Mouse (Mus musculus): Measurements from ENCODE around the gene Ppt2.

The Ppt2 gene

DNA sequence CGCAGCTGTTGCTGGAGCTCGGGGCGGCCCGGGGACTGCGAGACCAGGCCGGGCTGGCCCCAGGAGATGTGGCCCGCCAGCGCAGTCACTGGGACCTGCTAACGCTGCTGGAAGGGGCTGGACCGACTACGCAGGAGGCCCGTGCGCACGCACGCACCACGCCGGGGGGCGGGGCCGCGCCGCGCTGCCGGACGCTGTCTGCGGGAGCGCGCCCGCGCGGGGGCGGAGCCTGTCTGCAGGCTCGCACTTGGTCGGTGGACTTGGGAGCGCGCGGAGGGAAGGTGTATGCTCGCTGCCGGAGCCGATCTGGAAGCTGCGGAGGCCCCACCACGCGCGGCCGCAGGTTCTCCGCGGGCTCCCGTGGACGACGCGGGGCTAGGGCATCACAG is 40.9 kb downstream of the Ppt2 start:
- DNase-seq (ENCODE audit: low spot score), result peak; percentile 98

DNA sequence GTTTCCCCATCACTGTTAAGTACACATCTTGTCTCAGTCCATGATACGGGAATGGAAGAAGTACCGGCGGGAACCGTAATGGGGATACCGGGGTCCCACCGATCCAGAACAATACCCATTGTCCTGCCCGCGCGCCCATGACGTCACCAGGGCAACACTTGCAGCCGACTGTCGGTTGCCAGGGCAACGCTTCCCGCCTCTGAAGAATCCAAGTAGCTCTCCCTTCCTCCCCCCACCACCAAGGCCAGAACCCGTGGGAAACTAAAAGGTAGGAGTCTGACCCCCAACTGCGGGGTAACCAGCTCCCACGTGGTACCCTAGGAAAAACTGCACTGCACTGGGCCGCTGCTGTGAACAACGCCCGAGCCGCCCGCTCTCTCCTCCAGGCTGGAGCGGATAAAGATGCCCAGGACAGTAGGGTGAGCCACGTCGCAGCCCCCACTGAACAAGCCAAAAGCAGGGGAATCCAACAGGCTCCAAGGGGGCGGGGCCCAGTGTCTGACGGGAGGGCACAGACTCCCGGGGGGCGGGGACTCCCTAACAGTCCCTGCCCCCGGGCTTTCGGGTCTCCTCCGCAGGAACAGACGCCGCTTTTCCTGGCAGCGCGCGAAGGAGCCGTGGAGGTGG is 41.4 kb downstream of the Ppt2 start:
- DNase-seq (ENCODE audit: low spot score), result peak; percentile 91

DNA sequence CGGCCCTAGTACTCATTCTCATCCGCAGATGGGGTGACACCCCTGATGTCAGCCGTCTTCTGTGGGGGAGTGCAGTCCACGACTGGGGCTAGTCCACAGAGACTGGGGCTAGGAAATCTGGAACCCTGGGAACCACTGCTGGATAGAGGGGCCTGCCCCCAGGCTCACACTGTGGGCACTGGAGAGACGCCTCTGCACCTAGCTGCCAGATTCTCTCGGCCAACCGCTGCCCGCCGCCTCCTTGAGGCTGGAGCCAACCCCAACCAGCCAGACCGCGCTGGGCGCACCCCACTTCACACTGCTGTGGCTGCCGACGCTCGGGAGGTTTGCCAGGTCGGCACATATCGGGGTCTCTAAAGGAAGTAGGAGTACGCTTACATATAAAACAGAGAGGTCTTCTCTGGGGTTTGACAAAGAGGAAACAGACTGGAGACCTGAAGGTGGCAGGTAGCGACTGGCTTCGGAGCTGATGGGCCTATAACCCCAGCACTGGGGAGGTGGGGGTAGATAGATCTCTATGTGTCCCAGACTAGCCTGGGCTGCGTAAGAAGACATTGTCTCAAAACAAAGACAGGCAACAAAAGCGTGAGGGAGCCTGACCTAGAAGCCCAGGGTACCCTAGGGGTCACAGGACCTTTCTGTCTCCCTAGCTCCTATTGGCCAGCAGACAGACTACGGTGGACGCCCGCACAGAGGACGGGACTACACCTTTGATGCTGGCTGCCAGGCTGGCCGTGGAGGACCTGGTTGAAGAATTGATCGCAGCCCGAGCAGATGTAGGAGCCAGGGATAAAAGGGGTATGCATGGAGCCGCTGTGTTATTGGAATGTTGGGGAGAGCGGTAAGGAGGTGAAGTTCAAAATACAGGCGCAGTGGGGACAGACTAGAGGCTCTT is 42.2 kb downstream of the Ppt2 start:
- DNase-seq (ENCODE audit: low spot score), result no peak

DNA sequence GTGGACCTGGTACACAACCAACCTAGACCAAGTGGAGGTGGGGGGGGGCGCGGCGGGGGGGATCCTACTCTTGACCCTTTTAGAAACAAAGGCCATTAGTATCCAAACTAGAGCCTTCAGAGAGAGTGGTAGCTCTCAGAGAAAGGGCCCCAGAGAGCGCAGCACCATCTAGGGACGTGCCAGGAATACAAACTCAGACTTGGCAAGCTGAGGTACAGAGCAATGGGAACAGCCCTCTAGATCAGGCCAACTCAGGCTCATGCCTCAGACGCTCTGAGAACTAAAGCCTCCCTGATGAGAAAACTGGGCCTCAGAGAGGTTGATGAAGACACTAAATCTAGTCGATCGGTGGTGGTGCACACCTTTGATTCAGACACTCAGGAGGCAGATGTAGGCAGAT is 43.2 kb downstream of the Ppt2 start:
- DNase-seq (ENCODE audit: low spot score), result peak; percentile 52

DNA sequence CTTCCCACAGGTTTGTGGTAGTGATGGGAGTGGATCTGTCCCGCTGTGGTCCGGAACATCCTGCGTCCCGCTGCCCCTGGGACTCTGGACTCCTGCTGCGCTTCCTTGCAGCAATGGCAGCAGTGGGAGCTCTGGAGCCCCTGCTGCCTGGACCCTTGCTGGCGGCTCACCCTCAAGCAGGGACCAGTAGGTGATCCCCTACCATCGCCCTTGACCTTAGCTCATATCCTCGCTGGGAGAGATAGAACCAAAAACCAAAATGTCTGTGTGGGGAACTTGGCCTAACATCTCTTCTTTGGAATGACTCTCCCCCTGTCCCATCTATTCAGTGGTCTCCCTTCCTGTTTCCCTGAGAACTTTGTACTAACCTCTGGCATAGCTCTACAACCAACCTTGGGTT is 44.5 kb downstream of the Ppt2 start:
- no peak for DNase-seq (ENCODE audit: low spot score)

DNA sequence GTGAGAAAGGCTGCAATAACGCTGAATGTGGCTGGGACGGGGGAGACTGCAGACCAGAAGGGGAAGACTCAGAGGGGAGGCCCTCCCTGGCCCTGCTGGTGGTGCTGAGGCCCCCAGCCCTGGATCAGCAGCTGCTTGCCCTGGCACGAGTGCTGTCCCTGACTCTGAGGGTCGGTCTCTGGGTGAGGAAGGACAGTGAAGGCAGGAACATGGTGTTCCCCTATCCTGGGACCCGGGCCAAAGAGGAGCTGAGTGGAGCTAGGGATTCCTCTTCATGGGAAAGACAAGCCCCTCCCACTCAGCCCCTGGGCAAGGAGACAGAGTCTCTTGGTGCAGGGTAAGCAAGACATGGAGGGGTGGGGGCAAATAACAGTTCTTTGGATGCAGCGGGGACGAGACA is 44.9 kb downstream of the Ppt2 start:
- DNase-seq (ENCODE audit: low spot score), result no peak

DNA sequence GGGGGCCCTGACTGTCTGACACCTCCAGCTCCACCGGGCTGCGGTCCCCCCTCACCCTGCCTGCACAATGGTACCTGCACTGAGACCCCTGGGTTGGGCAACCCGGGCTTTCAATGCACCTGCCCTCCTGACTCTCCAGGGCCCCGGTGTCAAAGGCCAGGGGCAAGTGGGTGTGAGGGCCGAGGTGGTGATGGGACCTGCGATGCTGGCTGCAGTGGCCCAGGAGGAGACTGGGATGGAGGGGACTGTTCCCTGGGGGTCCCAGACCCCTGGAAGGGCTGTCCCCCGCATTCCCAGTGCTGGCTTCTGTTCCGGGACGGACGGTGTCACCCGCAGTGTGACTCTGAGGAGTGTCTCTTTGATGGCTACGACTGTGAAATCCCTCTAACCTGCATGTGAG is 45.8 kb downstream of the Ppt2 start:
- no peak for DNase-seq (ENCODE audit: low spot score)

DNA sequence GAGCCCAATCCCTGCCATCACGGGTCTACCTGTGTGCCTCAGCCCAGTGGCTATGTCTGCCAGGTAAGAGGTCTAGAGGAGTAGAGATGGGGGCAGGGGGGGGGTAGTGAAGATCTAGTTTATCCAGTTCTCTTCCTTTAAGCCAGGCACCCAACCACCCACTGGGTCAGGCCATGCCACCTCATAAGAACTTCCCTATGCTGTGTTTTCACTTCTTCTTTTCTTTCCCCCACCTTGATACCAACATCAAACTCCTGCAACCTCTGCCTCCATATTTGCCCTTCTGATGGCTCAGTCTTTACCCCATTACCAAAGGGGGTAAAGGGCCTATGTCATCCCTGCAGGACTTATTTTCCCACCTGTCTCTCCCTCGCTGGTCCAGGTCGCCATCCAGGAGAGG is 50.2 kb downstream of the Ppt2 start:
- DNase-seq (ENCODE audit: low spot score), result no peak

DNA sequence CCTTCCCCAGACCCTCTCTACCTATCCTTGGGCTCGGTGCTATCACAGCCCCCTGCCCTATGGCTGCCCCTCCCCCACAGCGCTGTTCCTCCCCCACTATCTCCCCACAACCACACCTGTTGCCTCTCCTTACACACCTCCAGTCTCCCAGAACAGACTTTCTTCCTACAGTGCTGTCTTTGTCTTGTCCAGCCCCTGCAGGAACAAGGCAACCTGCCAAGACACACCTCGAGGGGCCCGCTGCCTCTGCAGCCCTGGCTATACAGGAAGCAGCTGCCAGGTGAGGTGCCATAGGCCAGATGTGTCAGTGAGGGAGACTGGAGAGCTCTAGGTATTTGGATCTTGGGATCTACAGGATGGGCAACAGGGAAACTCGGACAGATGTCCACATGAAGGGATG is 51.7 kb downstream of the Ppt2 start:
- no peak for DNase-seq (ENCODE audit: low spot score)

DNA sequence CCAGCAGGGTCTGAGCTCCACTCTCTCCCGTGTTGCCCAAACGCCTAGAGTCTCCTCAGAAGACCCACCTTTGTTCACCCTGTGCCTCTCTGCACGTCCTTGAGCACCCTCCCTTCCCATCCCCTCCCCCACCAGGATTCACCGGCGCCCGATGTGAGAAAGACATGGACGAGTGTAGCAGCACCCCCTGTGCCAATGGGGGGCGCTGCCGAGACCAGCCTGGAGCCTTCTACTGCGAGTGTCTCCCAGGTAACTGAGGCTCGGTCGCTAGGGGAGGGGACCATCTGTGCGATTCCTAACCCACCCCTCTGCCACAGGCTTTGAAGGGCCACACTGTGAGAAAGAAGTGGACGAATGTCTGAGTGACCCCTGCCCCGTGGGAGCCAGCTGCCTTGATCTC is 55.9 kb downstream of the Ppt2 start:
- DNase-seq (ENCODE audit: low spot score), result no peak

DNA sequence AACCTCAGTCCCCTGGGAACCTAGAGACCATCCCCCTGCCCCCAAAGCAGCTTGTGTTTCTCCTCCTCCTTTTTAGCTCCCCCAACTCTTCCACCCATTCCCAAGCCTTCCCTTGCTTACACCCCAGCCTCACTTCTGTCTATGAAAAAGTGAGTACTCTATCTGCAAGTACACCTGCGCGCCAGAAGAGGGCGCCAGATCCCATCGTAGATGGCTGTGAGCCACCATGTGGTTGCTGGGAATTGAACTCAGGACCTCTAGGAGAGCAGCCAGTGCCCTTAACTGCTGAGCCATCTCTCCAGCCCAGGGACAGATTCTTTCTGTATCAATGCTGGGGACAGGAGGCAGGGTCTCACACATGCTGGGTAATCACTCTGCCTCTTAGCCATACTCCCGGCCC is 56.4 kb downstream of the Ppt2 start:
- no peak for DNase-seq (ENCODE audit: low spot score)

DNA sequence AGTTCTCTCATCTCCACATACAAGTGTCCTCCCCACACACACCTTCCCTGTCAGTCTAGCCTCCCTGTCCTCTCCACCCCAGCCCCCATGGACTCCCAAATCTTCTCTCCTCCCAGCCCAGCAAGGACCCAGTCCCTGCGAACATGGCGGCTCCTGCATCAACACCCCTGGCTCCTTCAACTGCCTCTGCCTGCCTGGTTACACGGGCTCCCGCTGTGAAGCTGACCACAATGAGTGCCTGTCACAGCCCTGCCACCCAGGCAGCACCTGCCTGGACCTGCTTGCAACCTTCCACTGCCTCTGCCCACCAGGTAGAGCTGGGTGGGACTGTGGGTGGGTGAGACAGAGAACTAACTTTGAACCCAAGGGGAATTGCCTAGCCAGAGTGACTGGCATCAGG is 58.4 kb downstream of the Ppt2 start:
- DNase-seq (ENCODE audit: low spot score), result no peak

DNA sequence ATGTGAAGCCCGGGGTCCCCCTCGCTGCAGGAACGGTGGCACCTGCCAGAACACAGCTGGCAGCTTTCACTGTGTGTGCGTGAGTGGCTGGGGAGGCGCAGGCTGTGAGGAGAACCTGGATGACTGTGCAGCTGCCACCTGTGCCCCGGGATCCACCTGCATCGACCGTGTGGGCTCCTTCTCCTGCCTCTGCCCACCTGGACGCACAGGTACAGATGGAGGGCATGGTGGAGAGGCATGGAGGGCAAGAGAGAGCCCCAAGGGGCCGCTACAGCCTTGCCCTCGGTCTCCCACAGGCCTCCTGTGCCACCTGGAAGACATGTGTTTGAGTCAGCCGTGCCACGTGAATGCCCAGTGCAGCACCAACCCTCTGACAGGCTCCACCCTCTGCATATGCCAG is 59.9 kb downstream of the Ppt2 start:
- DNase-seq (ENCODE audit: low spot score), result no peak

DNA sequence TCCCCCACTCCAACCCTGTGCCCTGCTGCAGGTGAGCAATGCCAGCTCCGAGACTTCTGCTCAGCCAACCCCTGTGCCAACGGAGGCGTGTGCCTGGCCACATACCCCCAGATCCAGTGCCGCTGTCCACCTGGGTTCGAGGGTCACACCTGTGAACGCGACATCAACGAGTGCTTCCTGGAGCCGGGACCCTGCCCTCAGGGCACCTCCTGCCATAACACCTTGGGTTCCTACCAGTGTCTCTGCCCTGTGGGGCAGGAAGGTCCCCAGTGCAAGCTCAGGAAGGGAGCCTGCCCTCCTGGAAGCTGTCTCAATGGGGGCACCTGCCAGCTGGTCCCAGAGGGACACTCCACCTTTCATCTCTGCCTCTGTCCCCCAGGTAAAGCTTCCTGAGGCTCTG is 61.0 kb downstream of the Ppt2 start:
- no peak for DNase-seq (ENCODE audit: low spot score)

Data from layer of hippocampus, adult 11-12 months (tissue).